Comparison of ENCODE assay signal across 8 mouse cellular contexts in genomic region chr11:72266207-72266959, GRCm38 (mm10). TPM values are rescaled to one million over a fixed set of nuclear protein-coding genes. Genes with fewer than 3 reads are reported as not detected.
DNase-seq lines count a peak whose midpoint lies in the region; ATAC-seq and TF ChIP-seq lines count a peak whose summit lies in the region.

No protein-coding gene starts in this region.

- peak; percentile 76 for DNase-seq in adrenal gland, adult 2 months
- DNase-seq in cerebellum, postnatal 25 days: peak; percentile 42 to 67
- peak; percentile 30 for DNase-seq in gastrocnemius, adult 18-20 months (ENCODE audit: low spot score)
- DNase-seq in hindbrain, postnatal 0 days (ENCODE audit: low spot score): peak; percentile 83
- DNase-seq in left cerebral cortex, adult 8-10 months (ENCODE audit: low spot score in 2 of 2): peak; percentile 32 to 48
- DNase-seq in right cerebral cortex, adult 2 months (ENCODE audit: low spot score in 2 of 2): peak; percentile 47 to 55
- no peak for DNase-seq in c-Kit-positive CD71-positive TER-119-positive erythroid progenitor cells, embryonic 14.5 days (ENCODE audit: low spot score)

- peaks cover 4% of the 10 kb centered on the region; the same call in 1 of the 2 replicates for H3K27me3 ChIP-seq in hindbrain, postnatal 0 days (ENCODE audit: insufficient read depth, low read length)

- peak; percentile 65 for TF ChIP-seq CTCF in hindbrain, postnatal 0 days (IDR thresholded peaks at IDR 0.05; ENCODE audit: low read depth)

- WGBS in hindbrain, postnatal 0 days: 2% methylated on average over 45 of the region's 46 CpGs

- peak overlapping the region; percentile 37 for H3K9ac ChIP-seq in hindbrain, postnatal 0 days (replicated peaks; ENCODE audit: low read length)

- no peaks in the 10 kb centered on the region for H3K36me3 ChIP-seq in hindbrain, postnatal 0 days (ENCODE audit: insufficient read depth, low read length)

- H3K27ac ChIP-seq in hindbrain, postnatal 0 days: peak overlapping the region; percentile 32; the same call in 1 of the 2 replicates

- peak overlapping the region; percentile 45 for H3K4me3 ChIP-seq in hindbrain, postnatal 0 days (ENCODE audit: low read length)

- H3K9me3 ChIP-seq in hindbrain, postnatal 0 days (ENCODE audit: low read length): no peaks in the 10 kb centered on the region

- peaks cover 10% of the 10 kb centered on the region for H3K4me1 ChIP-seq in hindbrain, postnatal 0 days (ENCODE audit: insufficient read depth, low read length)

- peak; percentile 95 for ATAC-seq in hindbrain, postnatal 0 days
- ATAC-seq in megakaryocyte, adult 5-6 weeks (ENCODE audit: poor library complexity, severe bottlenecking): peak; percentile 56

- peak overlapping the region; percentile 67 for H3K4me2 ChIP-seq in hindbrain, postnatal 0 days (ENCODE audit: low read depth, low read length)

RNA-seq across cellular contexts. Expression of gene Slc13a5, which starts 0.6 kb away (rescaled TPM):
- under 1 TPM; 0.20 to 0.38 TPM for total RNA-seq in adrenal gland, adult 2 months (2021)
- polyA plus RNA-seq in adrenal gland, adult 2 months (2012; rRNA removed): 0.08 and 0.12 TPM in 2 replicates
- total RNA-seq in gastrocnemius, adult 18-20 months (2021): not detected
- 5.7 and 8.1 TPM in 2 replicates for total RNA-seq in hindbrain, postnatal 0 days (2014; rRNA removed)
- polyA plus RNA-seq in hindbrain, postnatal 0 days (2015; fragmentation: Nextera tagmentation; extraction: Ambion mirVana): 6.8 and 7.5 TPM in 2 replicates
- 10 to 100 TPM; 15.6 to 18.8 (median 17.2) TPM for total RNA-seq in left cerebral cortex, adult 8-10 months (2022)
- total RNA-seq in megakaryocyte, adult 5-6 weeks (2015): not detected in 2 replicates
- total RNA-seq in megakaryocyte, adult 5-6 weeks (2017): not detected in 2 replicates

RNA-seq across cellular contexts. Expression of gene Xaf1, which starts 35.0 kb away (rescaled TPM):
- 10 to 100 TPM; 22.3 to 28.9 TPM for total RNA-seq in adrenal gland, adult 2 months (2021)
- 26.9 and 28.1 TPM in 2 replicates for polyA plus RNA-seq in adrenal gland, adult 2 months (2012; rRNA removed)
- total RNA-seq in gastrocnemius, adult 18-20 months (2021): 1 to 10 TPM; 2.3 to 2.8 TPM
- total RNA-seq in hindbrain, postnatal 0 days (2014; rRNA removed): 0.47 and 4.5 TPM in 2 replicates
- 5.5 and 10.0 TPM in 2 replicates for polyA plus RNA-seq in hindbrain, postnatal 0 days (2015; fragmentation: Nextera tagmentation; extraction: Ambion mirVana)
- total RNA-seq in left cerebral cortex, adult 8-10 months (2022): 10 to 100 TPM in 2 of 4 experiments, 1 to 10 TPM in 2; 5.6 to 11.8 (median 10.1) TPM
- 57.9 and 72.4 TPM in 2 replicates for total RNA-seq in megakaryocyte, adult 5-6 weeks (2015)
- 39.8 and 43.3 TPM in 2 replicates for total RNA-seq in megakaryocyte, adult 5-6 weeks (2017)

RNA-seq across cellular contexts. Expression of gene Fbxo39, which starts 47.9 kb away (rescaled TPM):
- not detected for total RNA-seq in adrenal gland, adult 2 months (2021)
- polyA plus RNA-seq in adrenal gland, adult 2 months (2012; rRNA removed): 0.06 TPM in 1 of 2 replicates, not detected in the other
- total RNA-seq in gastrocnemius, adult 18-20 months (2021): not detected
- 0.42 TPM in 1 of 2 replicates, not detected in the other for total RNA-seq in hindbrain, postnatal 0 days (2014; rRNA removed)
- polyA plus RNA-seq in hindbrain, postnatal 0 days (2015; fragmentation: Nextera tagmentation; extraction: Ambion mirVana): not detected in 2 replicates
- not detected for total RNA-seq in left cerebral cortex, adult 8-10 months (2022)
- 0.58 TPM in 1 of 2 replicates, not detected in the other for total RNA-seq in megakaryocyte, adult 5-6 weeks (2015)
- total RNA-seq in megakaryocyte, adult 5-6 weeks (2017): 0.11 TPM in 1 of 2 replicates, not detected in the other

RNA-seq across cellular contexts. Expression of gene Med31, which starts 51.0 kb away (rescaled TPM):
- 10 to 100 TPM in 1 of 2 experiments, 1 to 10 TPM in 1; 9.4 to 11.6 TPM for total RNA-seq in adrenal gland, adult 2 months (2021)
- 3.6 and 4.4 TPM in 2 replicates for polyA plus RNA-seq in adrenal gland, adult 2 months (2012; rRNA removed)
- 1 to 10 TPM; 6.9 to 7.1 TPM for total RNA-seq in gastrocnemius, adult 18-20 months (2021)
- total RNA-seq in hindbrain, postnatal 0 days (2014; rRNA removed): 11.0 and 20.3 TPM in 2 replicates
- polyA plus RNA-seq in hindbrain, postnatal 0 days (2015; fragmentation: Nextera tagmentation; extraction: Ambion mirVana): 39.5 and 44.5 TPM in 2 replicates
- 10 to 100 TPM; 14.4 to 17.8 (median 15.2) TPM for total RNA-seq in left cerebral cortex, adult 8-10 months (2022)
- total RNA-seq in megakaryocyte, adult 5-6 weeks (2015): 15.6 and 26.1 TPM in 2 replicates
- total RNA-seq in megakaryocyte, adult 5-6 weeks (2017): 19.3 and 20.1 TPM in 2 replicates

RNA-seq across cellular contexts. Expression of gene Txndc17, which starts 59.0 kb away (rescaled TPM):
- total RNA-seq in adrenal gland, adult 2 months (2021): 10 to 100 TPM; 76.6 to 77.6 TPM
- 9.6 and 13.0 TPM in 2 replicates for polyA plus RNA-seq in adrenal gland, adult 2 months (2012; rRNA removed)
- total RNA-seq in gastrocnemius, adult 18-20 months (2021): 10 to 100 TPM; 31.7 to 34.4 TPM
- 46.6 and 51.2 TPM in 2 replicates for total RNA-seq in hindbrain, postnatal 0 days (2014; rRNA removed)
- 161 and 162 TPM in 2 replicates for polyA plus RNA-seq in hindbrain, postnatal 0 days (2015; fragmentation: Nextera tagmentation; extraction: Ambion mirVana)
- 10 to 100 TPM; 24.9 to 37.3 (median 30.2) TPM for total RNA-seq in left cerebral cortex, adult 8-10 months (2022)
- total RNA-seq in megakaryocyte, adult 5-6 weeks (2015): 137 and 150 TPM in 2 replicates
- 50.6 and 51.3 TPM in 2 replicates for total RNA-seq in megakaryocyte, adult 5-6 weeks (2017)
